Mouse (Mus musculus) gastrocnemius, adult 8-10 months (tissue): ENCODE measurements around the gene Tex48. TPM values are rescaled to one million over a fixed set of nuclear protein-coding genes. Genes with fewer than 3 reads are reported as not detected.

ENCODE experiments used
- DNase-seq, 2 experiments: peaks; one replicate each; pipeline ENCODE4 v3.0.0; 2022; ENCODE audit warnings: low spot score in 2 of 2
- total RNA-seq, 4 experiments: library from RNA; stranded (reverse); gene quantifications; 2 replicates each; pipeline ENCODE4 v1.2.4; 2022

Tex48 gene
- total RNA-seq, 4 experiments from 2014 or later, result not detected

DNA sequence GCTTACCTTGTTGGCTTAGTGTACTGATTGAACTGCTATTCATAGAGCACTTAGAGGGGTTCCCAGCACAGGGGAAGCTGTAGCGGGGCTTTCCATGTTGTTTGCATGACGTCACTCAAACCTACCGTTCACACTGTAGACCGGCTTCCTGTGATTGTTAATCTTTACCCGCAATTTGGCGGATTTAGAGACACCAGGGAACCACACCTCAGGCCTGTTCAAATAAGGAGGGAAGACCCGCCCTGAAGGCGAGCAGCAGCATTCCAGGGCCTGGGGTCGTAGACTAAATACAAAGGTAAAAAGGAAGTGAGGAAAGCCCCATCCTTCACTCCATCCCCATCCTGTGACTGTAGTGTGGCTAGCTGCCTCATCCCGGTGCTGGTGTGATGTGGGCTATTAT is 27.0 kb downstream of the Tex48 start:
- DNase-seq, result no peak

DNA sequence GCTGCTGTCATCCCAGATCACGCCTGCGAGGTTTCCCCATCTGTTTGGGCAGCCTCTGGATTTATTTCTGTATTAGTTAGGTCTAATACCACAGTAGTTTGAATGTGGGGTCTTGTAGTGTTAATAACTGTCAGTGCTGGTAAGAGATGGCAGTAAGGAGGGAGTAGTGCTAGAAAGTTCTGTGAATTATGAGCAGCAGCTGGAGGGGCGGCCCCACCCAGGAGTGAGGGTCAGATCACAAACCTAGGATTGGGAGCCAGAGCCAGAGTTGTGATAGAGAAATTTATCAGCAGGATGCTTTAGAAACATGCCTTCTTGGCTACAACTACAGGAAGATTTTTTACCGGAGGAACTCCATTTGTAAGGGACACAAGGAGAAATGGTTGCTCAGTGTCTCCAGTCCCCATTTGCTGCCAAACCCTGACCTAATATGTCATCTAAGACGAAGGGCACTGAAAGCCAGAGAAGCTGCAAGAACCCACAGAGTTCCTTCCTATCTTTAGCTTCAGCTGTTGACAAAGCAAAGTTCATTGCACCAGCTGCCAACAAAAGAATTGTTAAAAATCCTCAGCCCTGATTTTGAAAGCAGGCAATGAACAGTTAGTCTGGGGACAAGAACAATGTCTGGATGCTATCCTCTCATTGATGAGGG is 27.6 kb downstream of the Tex48 start:
- peak; percentile 13 to 23 for DNase-seq

DNA sequence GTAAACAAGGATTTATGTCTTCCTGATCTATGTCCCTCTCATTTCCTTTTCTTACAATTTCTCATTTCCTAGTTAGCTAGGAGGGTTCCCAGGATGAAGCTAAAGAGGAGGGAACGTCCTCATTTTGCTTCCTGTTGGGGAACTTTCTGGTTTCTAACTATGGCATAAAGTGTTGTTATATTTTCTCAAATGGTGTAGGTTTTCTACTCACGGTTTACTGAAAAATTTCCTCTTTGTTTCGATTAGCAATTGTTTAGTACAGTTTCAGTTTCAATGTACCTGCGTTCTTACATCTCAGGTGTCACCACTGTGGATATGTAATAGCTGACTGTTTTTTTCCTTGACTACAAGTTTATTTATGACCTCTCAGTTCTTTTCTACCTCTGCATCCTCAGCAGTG is 31.7 kb downstream of the Tex48 start:
- DNase-seq, result no peak

DNA sequence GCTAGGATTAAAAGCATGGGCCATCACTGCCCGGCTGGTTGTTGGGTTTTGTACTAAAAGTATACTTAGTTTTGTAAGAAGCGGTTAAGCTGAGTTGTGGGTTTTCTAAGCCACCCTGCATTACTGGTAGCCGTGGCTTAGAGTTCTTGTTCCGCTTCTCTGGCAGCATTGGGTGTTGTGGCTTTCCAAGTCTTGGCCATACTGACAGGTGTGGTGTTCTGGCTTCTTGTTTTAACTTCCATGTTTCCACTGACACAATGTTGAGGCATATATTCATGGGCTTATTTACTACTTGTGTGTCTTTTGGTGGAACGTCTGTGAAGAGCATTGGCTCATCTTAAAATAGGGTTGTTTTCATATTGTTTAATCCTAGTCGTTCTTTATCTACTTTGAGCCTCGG is 32.2 kb downstream of the Tex48 start:
- DNase-seq, result no peak

DNA sequence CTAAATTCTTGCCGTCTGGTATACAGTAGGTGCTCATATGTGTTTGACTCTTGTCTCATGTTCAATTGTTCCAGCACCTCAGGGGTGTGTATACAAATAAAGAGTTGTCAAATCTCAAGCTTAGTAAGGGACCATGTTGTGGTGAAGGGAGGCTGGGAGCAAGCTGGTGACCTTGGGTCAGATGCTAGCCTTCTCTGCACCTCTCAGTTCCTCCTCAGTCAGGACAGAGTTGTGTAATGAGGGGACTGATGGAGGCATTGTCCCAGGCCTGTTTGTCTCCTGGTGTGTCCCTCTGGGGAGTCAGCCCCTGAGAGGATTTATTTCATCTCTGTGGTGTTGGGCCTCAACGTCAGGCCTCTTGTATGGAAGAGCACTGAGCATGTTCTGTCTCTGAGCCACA is 36.0 kb downstream of the Tex48 start:
- no peak for DNase-seq

DNA sequence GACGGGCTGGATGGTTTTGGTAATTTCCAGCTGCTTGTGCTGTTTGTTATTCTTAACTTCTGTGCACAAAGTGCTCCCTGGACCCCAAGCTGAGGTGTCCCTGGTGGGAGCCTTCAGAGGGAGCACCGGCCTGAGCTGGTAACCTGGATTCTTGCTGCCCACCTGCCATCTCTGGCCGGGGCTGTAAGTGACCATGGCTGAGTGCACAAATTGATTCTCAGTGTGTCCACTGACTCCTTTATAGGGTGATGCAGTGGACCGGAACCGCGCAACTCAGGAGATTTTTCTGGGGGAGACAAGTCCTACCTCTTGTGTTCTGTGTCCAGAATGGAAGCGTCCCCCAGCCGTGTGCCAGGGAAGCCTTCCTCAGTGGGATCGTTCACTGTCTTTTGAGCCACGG is 37.0 kb downstream of the Tex48 start:
- DNase-seq, result no peak

DNA sequence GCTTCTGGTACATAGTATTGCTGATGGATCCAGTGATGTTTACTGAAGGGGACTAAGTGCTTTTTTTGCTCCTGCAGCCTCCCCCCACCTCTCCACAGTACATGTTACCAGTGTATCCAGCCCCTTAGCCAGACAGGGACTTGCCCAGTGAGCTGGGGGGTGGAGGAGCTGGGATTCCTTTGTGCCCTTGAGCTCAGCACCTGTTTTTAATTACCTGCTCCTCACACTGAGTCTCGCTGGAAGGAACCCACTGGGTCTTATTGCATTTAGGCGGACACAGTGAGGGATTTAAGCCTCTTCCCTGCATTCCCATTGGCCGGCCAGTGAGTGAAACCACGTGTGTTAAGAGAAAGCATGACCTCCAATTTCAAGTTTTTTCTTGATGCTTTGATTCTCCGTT is 39.6 kb downstream of the Tex48 start:
- no peak for DNase-seq

DNA sequence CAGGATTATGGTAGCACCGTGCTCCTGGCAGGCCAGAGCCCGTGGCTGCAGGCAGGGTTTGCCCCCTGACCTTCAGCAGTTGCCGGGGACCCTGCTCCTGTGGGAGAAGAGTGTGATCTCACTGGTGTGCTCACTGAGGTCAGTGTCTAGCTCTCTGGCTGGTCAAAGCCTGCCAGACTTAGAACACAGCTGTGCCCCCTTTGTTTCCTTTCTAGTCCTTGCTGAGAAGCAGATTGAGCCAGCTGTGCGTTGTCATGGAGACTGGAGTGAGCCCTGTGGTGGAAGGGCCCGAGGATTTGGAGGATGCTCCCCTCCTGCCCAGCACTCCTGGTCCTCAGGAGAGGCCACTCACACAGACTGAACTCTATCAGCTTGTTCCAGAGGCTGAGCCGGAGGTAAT is 42.1 kb downstream of the Tex48 start:
- no peak for DNase-seq

DNA sequence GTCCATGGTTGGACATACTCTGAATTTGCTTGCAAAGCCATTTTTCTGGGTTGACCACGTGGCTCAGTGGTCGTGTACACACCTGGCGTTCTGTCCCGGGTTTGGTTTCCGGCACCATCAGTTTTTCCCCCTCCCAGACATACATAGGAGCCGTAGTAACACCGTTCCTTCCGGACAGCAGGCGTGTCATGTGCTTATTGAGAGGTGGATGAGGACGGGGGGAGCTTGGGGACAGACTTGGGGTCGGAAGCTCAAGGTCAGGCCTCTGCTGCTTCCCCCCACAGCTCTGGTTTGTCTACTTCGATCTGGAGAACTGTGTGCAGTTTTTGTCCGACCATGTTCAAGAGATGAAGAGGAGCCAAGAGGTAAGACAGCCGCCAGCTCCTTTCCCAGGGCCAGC is 42.6 kb downstream of the Tex48 start:
- DNase-seq, result no peak

DNA sequence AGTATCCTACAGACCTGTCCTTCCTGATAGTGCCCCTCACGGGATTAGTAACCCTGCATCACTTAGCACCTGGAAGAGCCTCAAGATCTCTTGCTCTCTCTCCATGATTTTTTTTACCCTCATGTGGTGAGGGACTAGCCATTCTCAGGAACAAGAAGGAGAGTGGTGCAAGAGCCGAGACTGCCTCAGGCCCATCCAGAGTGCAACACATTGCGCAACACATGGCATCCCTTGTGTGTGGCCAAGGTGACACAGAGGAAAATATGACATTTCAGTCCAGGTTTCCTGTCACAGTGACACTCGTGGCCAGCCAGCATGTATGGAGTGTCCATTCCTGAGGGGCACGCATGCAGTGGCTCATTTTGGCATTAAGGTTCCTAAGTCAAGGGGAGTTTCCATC is 49.6 kb downstream of the Tex48 start:
- no peak for DNase-seq

DNA sequence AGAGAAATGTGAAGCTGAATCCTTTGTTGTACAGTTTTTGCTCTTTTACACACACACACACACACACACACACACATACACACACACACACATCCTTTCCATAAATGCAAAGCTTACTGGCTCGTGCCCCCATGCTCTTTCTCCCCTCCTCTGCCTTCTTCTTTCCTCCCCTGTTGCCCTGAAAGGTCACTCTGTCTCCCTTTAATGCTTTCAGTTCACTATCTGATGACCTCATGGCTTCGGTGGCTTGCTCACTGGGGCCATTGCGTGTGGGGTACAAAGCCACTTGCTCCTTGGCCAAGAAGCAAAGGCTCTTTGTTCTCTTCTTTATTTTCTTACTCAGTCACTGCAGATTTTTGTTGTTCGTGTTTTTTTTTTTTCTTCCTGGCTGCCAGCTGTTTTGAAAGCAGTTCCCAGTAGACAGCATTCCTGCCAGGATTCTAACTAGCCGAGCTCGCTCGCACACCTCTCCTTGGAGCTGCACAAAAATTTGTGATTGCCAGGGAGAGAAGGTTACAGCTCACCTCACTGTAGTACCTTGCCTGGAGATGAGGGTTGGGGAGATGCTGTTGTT is 51.9 kb downstream of the Tex48 start:
- no peak for DNase-seq

DNA sequence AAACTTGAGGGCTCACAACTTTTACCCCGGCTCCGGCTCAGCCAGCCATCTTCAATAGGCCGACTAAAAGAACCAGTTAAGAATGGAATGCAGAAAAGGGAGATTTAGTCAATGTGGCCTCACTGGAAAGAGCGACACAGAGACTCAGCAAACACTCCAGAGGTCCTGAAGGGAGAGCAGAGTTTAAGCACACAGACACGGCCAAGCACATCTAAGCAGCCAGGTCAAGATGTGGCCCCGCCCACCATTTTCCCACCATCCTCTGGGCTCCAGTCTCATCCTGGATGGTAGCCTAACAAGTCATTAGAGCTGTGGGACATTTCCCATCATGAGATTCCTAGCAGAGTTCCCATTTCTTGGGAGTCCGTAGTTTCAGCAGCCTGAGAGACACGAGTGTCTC is 52.9 kb downstream of the Tex48 start:
- no peak for DNase-seq

DNA sequence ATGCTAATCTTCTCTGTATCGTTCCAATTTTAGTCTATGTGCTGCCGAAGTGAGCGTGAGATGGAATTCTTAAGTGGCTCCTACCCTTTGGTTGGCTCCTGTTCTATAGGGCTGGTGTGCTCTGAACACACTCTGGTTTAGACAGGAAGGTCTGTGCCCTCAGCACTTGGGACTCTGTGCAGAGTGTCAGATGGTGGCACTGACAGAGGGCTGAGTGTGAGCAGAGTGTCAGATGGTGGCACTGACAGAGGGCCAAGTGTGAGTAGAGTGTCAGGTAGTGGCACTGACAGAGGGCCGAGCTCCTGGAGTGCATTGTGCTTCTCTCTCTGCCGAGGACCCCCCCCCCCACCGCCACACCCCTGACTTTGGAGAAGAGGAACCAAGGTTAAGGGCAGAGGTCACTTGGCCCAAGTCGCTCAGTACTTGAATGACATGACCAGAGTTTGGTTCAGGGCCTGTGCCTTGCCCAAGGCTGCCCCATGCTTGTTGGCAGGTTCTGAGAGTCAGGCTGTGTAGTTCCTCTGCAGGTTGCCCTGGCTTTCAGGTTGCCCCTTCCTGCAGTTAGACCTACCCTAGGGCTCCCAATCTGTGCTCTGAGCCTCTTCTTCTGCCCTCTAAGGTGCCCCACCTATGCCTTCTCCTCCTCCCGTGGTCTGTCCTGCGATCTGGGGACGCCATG is 54.4 kb downstream of the Tex48 start:
- DNase-seq, result no peak

DNA sequence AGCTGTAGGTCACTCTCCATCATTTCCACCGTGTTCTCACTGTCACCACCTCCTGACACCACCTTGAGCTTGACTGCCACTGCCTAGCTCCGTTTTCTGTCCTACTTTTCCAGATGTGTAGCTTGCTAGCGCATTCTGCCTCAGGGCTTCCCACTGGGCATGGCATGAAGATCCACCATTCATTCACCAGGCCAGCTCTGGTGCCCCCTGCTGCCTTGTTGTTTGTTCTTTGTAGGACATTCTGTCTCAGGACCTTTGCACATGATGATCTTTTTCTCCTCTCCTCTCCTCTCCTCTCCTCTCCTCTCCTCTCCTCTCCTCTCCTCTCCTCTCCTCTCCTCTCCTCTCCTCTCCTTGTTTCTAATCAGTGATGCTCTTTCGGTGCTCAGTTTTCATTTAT is 59.5 kb downstream of the Tex48 start:
- no peak for DNase-seq

DNA sequence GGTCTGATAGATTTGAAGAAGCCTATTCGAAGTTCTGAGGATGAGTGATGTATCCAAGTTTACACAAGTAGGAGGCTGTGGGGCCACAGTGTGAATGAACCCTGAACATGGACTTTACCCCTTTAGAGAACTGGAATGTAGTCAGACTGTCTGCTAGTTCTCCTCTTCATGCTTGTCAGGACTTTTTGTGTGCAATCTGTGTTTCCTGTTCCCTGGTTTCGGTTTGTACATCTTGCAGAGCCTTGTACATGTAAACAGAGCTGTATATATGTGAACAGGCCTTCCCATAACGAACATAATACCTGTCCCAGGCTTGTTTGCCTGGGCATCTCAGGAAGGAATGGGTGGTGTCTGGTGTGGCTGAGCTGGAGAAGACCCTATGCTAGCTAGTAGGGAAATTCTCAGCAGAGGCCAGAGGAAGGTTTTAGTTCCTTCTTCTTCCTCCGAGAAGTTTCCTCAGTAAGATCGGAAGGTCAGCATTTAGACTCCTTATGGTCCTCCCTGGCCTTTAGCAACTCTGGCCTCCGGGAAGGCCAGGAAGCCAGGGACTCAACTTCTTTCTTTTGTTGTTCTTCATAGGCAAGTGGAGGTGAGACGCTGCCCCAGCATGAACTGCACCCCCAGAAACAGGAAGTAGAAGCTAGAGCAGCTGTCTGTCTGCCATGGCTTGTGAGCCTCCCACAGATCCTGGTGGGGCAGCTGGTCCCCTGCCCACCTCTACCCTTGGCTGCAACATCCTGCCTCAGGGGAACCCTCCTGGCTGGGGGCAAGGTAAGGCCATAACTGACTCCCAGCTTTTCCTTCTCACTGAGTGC is 60.2 kb downstream of the Tex48 start:
- no peak for DNase-seq

DNA sequence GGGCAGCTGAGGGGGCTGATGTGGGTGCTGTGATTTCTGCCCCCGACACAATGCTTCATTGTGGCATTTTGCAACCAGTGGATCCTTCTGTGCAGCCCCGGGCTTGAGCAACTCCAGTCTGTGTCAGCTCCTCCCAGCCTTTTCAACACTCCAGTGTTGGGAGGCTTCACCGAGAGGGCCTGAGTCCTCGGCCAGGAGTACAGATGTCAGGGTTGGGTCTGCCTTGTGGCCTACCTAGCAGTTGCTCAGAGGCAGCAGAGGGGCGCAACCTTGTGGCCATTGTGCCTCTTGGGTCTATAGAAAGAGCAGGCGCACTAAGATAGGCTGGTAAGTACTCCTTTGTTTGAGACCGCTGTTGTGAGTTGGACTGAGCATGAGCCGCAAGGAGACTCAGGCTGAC is 62.1 kb downstream of the Tex48 start:
- no peak for DNase-seq

DNA sequence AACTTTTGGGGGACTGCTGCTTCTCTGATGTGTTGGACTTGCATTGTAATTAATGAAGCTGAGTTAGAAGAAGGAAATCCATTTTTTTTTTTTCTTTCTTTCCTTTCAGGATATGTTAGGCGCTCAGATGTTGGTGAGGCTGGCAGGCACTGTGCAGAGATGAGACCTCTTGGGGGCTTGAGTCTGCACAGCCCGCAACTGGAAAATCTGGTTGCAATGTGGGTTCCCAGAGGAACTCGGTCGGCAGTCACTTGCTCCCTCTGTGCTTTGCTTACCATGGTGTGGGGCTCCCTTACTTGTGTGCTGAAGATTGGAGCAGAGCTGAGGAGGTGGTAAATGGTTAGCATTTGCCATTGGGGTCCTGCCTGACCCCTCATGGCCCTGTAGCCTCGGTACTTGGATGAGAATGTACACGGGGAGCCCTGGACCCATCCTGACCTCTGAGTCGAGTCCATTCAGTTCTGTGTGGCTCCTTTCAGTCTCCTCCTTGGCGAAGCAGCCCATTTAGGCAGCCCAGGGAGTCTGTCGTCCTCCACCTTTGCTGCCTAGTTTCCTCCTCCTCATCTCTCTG is 63.0 kb downstream of the Tex48 start:
- no peak for DNase-seq

DNA sequence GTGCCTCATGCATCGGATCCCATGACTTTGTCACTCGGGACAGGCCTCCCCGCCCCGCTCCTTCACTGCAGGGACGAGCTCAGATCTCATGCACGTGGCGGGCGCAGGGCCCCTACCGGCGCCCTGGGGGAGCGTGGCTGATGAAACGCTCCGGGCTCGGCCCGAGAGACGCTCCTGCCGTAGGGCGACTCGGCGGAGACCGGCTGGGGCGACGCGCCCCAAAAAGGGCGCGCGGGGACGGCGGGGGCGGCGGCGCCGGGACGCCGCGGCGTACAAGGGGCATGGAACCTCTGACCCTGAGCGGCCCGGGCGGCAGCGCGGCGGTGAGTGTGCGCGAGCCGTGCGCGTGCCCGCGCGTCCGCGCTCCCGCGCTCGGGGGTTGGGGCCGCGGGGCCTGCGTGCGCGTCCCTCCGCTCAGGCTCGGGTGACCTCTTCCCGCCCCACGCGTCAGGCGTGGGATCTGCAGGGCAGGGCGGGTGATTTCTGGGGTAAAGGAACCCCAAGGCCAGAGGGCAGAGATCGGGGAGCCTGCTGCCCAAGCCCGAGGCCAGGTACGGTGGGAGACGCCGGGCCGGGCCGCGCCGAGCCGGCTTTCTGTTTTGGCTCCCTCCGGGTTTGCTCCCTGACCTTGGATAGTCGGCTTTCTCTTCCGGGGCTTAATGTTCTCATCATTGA is 63.7 kb downstream of the Tex48 start, which contains the start of gene Tmem268:
Tmem268 (plus strand) TSS at position 375 of the 675 bp plus-strand sequence.
- peak; percentile 80 to 83 for DNase-seq

DNA sequence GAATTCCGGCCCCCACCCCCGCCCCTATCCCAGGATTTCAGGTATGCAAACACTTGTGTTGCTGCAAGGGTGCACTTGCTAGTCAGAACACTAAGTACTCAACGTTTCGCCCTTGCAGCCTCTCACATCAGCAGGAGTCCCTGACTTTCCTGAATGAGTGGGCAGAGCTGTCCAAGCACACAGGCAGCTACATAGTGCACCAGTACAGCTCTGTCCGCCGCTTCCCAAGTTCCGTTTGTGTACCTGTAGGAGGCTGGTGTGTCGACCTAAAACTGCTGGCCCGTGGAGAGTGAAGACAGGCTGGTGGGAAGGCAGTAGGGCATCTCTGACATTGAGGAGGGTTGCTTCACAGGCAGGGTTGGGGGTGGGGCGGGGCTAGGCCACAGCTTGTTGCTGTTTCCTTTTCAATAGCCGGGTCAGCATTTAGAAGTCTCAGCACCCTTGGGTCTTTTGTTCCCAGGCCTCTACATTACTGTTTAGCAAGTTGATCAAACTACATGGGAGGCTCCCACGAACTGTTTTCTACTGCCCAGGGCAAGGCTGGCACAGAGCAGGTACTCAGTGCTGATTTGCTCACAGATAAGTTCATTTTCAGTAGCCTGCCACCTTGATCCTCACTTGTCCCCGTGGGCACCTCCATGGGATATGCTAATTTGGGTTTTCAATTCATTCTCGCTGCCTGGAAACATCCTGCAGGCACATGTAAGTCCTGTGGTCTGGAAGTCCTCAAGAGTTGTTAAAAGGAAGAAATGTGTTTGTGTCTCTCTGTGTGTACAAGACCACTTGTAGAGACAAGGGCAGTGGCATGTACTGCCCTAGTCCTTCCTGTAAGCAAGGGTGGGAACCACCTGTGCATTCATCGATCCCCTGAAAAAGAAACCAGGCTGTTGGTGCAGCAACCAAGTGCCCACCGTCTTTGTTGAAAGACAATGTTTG is 64.8 kb downstream of the Tex48 start:
- DNase-seq, result no peak
